Mouse (Mus musculus): Measurements from ENCODE around the gene Kif5c. TPM values are rescaled to one million over a fixed set of nuclear protein-coding genes. Genes with fewer than 3 reads are reported as not detected.

Kif5c gene
- polyA plus RNA-seq, 1 experiment = 8.6 TPM

DNA sequence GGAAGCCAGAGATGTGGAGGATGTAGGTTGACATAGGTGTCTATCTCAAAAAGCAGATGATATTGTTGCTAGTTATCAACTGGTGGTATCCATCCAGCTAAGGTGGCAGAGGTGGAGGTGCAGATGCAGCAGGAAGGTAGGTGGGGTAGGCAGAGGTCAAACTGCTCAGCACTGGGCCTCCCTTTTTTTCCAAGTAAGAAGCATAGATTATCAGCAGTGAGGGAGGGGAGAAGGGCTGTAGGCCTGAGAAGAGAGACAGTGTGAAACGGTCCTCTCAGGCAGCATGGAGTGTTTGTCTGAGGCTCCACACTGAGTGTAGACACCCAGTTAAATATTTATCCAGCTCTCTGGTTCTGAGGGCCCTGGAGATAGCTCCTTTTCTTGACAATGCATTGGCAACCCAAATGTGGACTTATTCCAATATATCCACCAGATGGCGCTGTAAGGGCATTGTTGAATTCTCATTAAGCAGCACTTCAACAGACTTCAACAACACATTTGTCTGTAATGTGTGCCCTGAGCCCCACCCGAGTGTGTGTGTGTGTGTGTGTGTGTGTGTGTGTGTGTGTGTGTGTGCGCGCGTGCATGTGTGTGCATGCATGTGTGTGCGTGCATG lies 145.3 kb downstream of the Kif5c start:
- TF ChIP-seq CTCF (IDR thresholded peaks at IDR 0.05; ENCODE audit: borderline replicate concordance, insufficient read depth, low read length) = 0 out of 2 replicates have a peak, but pooled peaks have one; percentile 22
- TF ChIP-seq POLR2A (IDR thresholded peaks at IDR 0.05; ENCODE audit: low read depth, low read length) = no peak
- no peak overlapping the region for H3K27ac ChIP-seq (ENCODE audit: insufficient read depth, low read length)
- H3K4me3 ChIP-seq (ENCODE audit: insufficient read depth, low read length) = no peak overlapping the region
- no peaks in the 10 kb centered on the region for H3K4me1 ChIP-seq (ENCODE audit: control insufficient read depth, insufficient read depth, low read length)

DNA sequence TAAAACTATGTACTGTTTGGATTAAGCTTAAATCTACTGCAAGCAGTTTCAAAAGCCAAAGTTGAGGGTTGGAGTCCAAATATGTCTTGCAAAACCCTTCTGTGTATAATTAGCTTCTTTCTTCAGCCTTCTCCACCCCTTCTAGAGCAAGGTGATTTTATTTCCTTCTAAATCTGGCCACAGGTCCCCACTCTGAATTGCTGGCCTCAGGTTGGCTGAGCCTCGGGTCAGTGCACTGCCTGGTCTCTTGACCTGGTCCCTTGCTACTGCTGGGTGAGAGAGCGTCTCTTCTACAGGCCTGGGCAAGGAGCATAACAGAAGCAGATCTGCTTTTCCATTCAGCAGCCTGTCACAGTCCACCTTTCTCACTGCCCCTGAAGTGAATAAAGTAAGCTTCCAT lies 149.8 kb downstream of the Kif5c start:
- H3K4me1 ChIP-seq (ENCODE audit: control insufficient read depth, insufficient read depth, low read length) = no peaks in the 10 kb centered on the region
- H3K27ac ChIP-seq (ENCODE audit: insufficient read depth, low read length) = no peak overlapping the region
- no peak overlapping the region for H3K4me3 ChIP-seq (ENCODE audit: insufficient read depth, low read length)
- TF ChIP-seq POLR2A (IDR thresholded peaks at IDR 0.05; ENCODE audit: low read depth, low read length) (no peak), CTCF (IDR thresholded peaks at IDR 0.05; ENCODE audit: borderline replicate concordance, insufficient read depth, low read length) (no peak)

DNA sequence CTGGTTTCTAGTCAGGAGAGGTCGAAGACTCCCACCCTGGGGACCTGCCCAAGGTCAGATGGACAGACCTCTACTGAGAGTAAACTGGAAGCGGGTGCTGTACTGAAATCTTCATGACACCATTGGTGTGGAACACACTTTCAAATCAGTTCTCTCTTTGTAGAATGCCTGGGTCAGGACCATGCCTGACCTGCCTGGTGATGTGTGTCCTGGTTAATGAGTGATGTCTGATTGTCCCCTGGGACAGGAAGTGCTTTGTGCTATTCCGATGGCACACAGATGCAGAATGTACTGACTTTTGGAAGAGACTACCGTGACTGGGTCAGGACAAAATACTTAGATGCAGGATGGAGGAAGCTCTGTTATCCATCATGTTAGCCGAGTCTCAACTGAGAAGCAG lies 151.3 kb downstream of the Kif5c start:
- Histone ChIP-seq H3K4me1 (ENCODE audit: control insufficient read depth, insufficient read depth, low read length) (no peaks in the 10 kb centered on the region), H3K4me3 (ENCODE audit: insufficient read depth, low read length) (no peak overlapping the region), H3K27ac (ENCODE audit: insufficient read depth, low read length) (no peak overlapping the region)
- TF ChIP-seq CTCF (IDR thresholded peaks at IDR 0.05; ENCODE audit: borderline replicate concordance, insufficient read depth, low read length) (no peak), POLR2A (IDR thresholded peaks at IDR 0.05; ENCODE audit: low read depth, low read length) (no peak)

DNA sequence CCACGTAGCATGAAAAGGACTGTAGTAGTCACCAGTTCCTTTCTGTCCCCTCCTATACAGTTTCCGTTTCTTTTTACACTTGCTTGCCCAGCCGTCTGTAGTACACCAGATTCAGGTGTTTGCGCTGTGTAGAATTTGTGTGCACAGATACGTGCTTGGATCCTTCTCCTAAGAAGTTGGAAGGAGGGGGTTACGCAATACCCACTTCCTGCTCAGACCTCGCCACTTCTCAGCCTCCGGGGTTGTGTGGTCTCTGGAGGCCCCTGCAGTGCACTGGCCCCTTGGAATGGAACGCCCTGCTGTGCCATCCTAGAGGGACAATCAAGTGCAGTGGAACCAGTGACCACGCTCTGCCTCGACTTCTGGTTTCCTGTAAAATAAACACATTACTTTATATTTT lies 152.1 kb downstream of the Kif5c start:
- TF ChIP-seq POLR2A (IDR thresholded peaks at IDR 0.05; ENCODE audit: low read depth, low read length) = no peak
- TF ChIP-seq CTCF (IDR thresholded peaks at IDR 0.05; ENCODE audit: borderline replicate concordance, insufficient read depth, low read length) = no peak
- H3K4me3 ChIP-seq (ENCODE audit: insufficient read depth, low read length) = no peak overlapping the region
- no peaks in the 10 kb centered on the region for H3K4me1 ChIP-seq (ENCODE audit: control insufficient read depth, insufficient read depth, low read length)
- no peak overlapping the region for H3K27ac ChIP-seq (ENCODE audit: insufficient read depth, low read length)

DNA sequence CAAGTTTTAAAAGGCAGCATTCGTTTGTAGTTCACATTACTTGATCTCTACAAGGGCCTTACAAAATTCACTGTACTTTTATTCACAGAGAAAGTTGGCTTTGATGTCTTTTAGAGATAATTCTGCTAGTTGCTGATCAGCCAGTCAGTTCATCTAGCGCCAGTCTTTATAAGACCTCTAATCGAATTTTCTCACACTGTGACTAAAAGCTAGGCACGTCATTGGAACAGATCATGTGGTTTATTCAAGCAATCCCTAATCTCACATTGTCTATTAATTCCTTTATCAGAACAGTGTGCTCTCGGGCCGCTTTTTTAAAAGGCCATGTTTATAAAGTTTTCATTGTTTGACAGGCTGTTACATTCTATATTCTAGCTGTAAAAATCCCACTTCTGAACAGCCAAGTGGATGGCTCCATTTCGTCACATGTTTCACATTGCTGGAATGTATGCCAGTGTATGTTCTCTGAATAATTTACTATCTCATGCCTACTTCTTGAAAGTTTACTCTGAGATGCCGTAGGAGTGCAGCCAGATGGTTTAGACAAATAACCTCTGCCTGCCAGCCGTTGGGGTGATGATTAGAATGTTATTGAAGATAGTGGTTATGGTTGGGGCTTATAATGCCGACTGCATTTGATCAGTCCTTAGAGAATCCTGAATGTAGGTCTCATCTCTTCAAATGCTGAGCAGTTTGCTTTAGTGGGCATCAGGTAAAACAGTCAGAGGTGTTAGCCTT lies 154.3 kb downstream of the Kif5c start:
- Histone ChIP-seq H3K4me1 (ENCODE audit: control insufficient read depth, insufficient read depth, low read length) (0 out of 2 replicates have a peak, but pooled peaks cover 3% of the 10 kb centered on the region), H3K27ac (ENCODE audit: insufficient read depth, low read length) (no peak overlapping the region), H3K4me3 (ENCODE audit: insufficient read depth, low read length) (no peak overlapping the region)
- TF ChIP-seq POLR2A (IDR thresholded peaks at IDR 0.05; ENCODE audit: low read depth, low read length) = no peak
- TF ChIP-seq CTCF (IDR thresholded peaks at IDR 0.05; ENCODE audit: borderline replicate concordance, insufficient read depth, low read length) = no peak

DNA sequence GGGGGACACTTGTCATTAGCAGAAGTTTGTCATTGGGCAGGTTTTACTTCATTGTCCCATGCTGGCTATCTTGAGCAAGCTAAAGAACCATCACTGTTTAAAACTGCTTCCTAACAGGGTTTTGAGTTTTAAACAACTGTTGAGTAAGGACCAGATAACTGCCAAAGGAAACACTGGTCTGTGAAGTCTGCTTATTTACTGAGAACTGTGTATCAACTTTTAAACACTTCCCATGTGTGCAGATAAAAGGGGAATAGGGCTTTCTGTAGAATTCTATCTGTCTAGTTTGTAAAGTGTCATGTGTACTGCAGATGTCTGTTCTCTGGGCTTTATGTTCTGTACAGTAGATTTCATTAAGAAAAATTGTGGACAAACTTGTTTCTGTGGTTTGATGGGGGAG lies 155.1 kb downstream of the Kif5c start:
- TF ChIP-seq CTCF (IDR thresholded peaks at IDR 0.05; ENCODE audit: borderline replicate concordance, insufficient read depth, low read length) (no peak), POLR2A (IDR thresholded peaks at IDR 0.05; ENCODE audit: low read depth, low read length) (no peak)
- H3K4me1 ChIP-seq (ENCODE audit: control insufficient read depth, insufficient read depth, low read length) = 0 out of 2 replicates have a peak, but pooled peaks cover 3% of the 10 kb centered on the region
- no peak overlapping the region for H3K27ac ChIP-seq (ENCODE audit: insufficient read depth, low read length)
- no peak overlapping the region for H3K4me3 ChIP-seq (ENCODE audit: insufficient read depth, low read length)

DNA sequence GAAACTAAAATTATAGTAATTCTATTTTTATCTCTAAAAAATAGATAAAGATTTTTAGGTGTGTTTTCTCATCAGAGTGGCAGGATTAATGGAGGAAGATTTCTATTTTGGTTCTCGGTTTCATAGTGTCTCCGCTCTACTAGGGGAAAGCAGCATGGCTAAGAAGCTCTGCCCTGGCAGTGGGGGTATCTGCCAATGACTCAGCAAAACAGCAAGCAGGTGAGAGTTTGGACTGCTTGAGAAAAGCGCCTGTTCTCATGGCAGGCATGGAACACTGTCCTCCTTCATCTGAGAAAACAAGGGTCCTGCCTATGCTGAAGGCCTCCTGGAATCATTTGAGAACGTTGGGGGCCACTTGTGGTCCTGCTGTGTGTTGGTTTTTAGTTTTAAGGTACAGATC lies 156.1 kb downstream of the Kif5c start:
- Histone ChIP-seq H3K4me3 (ENCODE audit: insufficient read depth, low read length) (no peak overlapping the region), H3K27ac (ENCODE audit: insufficient read depth, low read length) (no peak overlapping the region), H3K4me1 (ENCODE audit: control insufficient read depth, insufficient read depth, low read length) (0 out of 2 replicates have a peak, but pooled peaks cover 3% of the 10 kb centered on the region)
- TF ChIP-seq CTCF (IDR thresholded peaks at IDR 0.05; ENCODE audit: borderline replicate concordance, insufficient read depth, low read length) (no peak), POLR2A (IDR thresholded peaks at IDR 0.05; ENCODE audit: low read depth, low read length) (no peak)

DNA sequence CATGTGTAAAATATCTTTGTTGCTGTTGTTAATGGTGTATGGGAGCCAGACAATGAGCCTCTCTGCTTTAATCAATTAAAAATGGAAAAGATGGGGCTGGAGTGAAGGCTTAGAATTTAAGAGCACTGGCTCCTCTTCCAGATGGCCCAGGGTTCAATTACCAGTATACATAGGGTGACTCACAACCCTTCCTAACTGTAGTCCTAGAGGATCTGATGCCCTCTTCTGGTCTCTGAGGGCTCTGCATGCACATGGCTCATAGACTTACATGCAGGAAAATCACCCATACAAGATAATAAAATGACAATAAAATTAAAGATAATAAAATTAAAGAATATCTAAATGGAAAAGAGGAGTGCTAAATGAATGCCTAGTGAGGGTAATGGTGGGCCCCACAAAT lies 156.6 kb downstream of the Kif5c start:
- TF ChIP-seq POLR2A (IDR thresholded peaks at IDR 0.05; ENCODE audit: low read depth, low read length) (no peak), CTCF (IDR thresholded peaks at IDR 0.05; ENCODE audit: borderline replicate concordance, insufficient read depth, low read length) (no peak)
- Histone ChIP-seq H3K4me1 (ENCODE audit: control insufficient read depth, insufficient read depth, low read length) (0 out of 2 replicates have a peak, but pooled peaks cover 3% of the 10 kb centered on the region), H3K4me3 (ENCODE audit: insufficient read depth, low read length) (no peak overlapping the region), H3K27ac (ENCODE audit: insufficient read depth, low read length) (no peak overlapping the region)

DNA sequence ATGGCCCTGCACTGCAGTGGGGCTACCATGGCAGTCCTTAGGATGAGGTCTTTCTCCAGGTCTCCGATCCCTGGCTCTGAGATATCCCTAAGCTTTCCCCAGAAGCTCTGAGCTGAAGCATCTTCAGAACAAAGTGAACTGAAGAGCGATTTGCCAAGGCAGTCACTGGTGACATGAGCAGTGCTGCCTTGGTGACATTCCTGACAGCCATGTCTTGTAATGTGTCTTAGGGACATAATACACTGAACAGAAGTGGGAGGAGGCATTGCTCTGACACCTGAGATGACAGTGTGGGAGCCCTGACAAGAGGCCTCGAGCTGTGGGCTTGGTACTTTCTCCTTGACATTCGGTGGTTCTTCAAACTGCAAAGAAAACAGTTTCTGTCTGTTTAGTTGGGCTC lies 157.3 kb downstream of the Kif5c start:
- TF ChIP-seq CTCF (IDR thresholded peaks at IDR 0.05; ENCODE audit: borderline replicate concordance, insufficient read depth, low read length) (no peak), POLR2A (IDR thresholded peaks at IDR 0.05; ENCODE audit: low read depth, low read length) (no peak)
- Histone ChIP-seq H3K4me1 (ENCODE audit: control insufficient read depth, insufficient read depth, low read length) (0 out of 2 replicates have a peak, but pooled peaks cover 3% of the 10 kb centered on the region), H3K4me3 (ENCODE audit: insufficient read depth, low read length) (no peak overlapping the region), H3K27ac (ENCODE audit: insufficient read depth, low read length) (no peak overlapping the region)

DNA sequence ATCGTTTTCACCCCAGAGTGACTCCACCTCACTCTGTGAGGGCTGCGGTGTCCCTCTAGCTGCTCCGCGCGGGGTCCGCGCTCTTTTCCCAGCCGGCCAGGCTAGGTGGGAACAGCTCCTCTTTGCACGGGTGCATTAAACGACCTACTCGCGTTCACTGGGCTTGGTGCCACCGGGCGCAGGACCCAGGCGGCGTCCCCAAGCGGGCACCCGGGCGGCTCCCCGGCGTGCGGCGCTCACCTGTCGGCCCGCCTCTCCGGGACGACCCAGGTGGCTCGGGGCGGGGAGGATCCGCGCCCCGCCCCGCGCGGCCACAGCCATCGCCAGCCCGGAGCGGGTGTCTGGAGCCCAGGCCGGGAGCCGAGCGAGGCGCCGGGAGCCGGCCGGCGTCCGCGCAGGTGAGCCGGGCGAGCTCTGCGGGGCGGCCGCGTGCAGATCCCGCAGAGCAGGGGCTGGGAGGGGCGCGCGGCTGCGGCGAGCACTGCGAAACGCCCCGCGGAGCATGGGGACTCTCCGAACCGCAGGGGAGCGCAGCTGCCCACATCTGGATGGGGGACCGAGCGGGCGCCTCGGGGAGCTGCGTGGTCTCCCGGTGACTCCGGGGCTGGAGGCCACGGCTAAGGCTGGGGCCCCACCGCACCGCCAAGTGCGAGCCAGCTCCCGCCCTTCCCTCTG lies 168.4 kb downstream of the Kif5c start, which contains the start of gene Lypd6b:
Gene Lypd6b (plus strand): TSS at position 313 of the 675 bp plus-strand sequence.
- TF ChIP-seq CTCF (IDR thresholded peaks at IDR 0.05; ENCODE audit: borderline replicate concordance, insufficient read depth, low read length) = no peak
- no peak for TF ChIP-seq POLR2A (IDR thresholded peaks at IDR 0.05; ENCODE audit: low read depth, low read length)
- peak within 1 kb of the TSS; percentile 39 for H3K4me3 ChIP-seq (ENCODE audit: insufficient read depth, low read length)
- no peaks in the 10 kb centered on the region for H3K4me1 ChIP-seq (ENCODE audit: control insufficient read depth, insufficient read depth, low read length)
- no peak within 1 kb of the TSS for H3K27ac ChIP-seq (ENCODE audit: insufficient read depth, low read length)
